Mouse (Mus musculus) MEL-GATA-1-ER (cell line): ENCODE results near the gene Procr.

ENCODE experiments used
- DNase-seq: peaks from one replicate; pipeline ENCODE4 v3.0.0-alpha.2; 2012; ENCODE audit warnings: low read depth; ENCODE audit errors: extremely low read depth

Gene Procr

DNA sequence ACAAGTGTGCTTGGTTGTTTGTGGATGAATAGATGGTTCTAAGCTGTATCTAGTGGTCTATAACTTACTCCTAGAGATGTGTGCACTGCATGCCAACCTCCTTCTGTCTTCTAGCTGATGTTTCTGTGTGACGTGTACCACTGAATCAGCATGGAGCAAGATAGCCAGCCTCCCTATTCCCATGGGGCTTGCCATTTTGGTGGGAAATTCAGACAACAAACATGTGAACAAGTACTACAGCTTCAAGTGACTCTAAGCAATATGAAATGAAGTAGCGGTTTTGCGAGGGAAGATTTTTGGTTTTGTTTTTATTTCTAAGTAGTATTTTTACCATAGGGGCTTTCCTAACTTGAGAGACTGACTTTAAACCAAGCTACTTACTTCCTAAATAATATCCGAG, 1.5 kb upstream of the Procr start:
- DNase-seq, result no peak

DNA sequence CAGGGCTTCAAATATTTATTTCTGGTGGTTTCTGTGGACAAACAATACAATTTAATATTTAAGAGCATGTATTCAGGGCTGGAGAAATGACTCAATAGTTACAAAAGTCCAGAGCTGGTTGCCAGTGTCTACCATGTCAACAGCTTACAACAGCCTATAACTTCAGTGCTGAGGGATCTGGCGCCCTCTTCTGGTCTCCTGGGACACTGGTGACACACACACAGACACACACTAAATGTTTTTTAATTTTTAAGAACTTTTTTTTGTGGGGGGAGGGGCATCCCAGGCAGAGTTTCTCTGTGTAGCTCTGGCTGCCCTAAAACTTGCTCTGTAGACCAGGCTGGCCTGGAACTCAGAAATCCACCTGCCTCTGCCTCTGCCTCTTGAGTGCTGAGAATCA, 4.8 kb downstream of the Procr start:
- peak; percentile 74 for DNase-seq

GRCm38 (mm10) chr2:155756855-155757566, 6.1 kb downstream of the Procr start:
- no peak for DNase-seq

- peak; percentile 33 for DNase-seq
Observed at GRCm38 (mm10) chr2:155764679-155765418, 13.9 kb downstream of the Procr start.

DNA sequence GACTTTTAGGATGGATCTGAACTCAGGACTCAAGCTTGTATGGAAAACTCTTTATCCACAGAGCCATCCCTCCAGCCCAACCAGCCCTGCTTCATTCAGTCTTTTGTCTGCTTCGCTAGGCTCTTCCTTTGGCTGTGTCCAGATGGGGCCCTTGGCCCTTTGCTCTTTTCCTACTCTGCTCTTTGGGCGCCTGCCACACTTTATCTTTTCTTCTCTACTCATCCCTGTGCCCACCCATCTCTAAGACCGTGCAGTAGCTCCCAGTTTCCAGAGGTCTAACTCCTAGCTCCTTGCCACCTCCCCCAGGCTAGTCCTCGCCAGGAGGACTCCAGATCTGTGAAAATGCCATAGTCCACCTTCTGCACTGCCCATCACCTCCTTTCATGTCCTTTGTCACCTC, 22.7 kb downstream of the Procr start:
- DNase-seq, result no peak

DNA sequence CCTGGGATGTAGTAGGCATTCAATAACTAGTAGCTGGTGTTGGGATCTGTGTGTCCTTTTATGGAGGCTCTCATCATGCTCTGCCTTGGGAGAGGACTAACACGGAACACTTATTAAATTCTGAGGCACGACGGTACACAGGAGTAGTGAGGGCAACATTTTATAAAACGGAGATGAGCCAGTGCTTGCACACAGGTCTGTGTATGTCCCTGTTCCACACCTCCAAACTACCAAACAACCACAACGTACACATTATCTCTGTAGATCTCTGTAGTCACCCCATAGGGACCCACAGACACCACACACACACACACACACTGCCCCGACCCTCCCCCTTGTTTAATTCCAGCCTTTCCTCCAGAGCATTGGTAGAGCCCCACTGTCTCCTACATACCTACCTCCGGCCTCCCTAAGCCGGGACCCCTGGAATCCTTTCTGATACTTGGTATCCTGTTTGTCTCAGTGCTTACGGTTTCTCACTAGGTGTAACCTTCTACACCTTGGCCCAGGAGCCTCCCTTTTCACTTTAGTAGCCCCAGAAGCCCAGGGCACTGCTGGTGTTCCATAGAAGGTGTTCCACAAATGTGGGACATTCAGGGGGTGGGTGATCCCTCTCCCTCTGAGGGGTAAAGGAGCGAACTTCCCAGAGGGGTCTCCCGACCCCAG, 23.5 kb downstream of the Procr start:
- no peak for DNase-seq

DNA sequence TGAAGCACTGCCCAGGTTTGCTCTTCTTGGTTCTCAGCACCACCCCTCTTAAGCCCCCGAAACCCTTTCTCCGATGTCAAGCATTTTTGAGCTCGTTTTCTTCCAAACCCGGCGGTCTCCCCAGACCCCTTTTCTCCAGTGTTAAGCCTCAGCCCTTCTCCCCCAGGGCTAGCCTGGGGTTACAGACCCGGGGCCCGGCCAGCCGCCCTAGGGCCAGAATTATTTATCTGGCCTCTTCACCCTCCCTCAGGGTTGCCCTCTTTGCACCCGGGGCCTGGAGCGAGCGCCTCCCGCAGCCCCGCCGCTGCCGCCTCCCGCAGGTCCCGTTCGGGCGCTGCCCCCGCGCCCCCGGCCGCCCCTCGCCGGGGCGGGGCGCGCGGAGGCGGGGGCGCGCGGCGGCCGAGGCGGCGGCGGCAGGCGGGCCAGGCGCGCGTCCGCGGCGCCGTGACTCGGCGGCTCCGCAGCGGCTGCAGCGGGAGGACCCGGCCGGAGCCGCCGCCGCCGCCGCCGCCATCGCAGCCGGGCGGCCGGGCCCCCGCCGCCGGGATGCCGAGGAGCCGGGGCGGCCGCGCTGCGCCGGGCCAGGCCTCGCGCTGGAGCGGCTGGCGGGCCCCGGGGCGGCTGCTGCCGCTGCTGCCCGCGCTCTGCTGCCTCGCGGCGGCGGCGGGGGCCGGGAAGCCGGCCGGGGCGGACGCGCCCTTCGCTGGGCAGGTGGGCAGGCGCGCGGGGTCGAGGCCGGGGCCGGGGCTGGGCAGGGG, 24.2 kb downstream of the Procr start, which contains the start of gene Mmp24:
Gene Mmp24 (plus strand): TSS at position 416 of the 758 bp plus-strand sequence.
- no peak for DNase-seq

- DNase-seq, result no peak
Observed at GRCm38 (mm10) chr2:155775685-155776263, 24.9 kb downstream of the Procr start.

DNA sequence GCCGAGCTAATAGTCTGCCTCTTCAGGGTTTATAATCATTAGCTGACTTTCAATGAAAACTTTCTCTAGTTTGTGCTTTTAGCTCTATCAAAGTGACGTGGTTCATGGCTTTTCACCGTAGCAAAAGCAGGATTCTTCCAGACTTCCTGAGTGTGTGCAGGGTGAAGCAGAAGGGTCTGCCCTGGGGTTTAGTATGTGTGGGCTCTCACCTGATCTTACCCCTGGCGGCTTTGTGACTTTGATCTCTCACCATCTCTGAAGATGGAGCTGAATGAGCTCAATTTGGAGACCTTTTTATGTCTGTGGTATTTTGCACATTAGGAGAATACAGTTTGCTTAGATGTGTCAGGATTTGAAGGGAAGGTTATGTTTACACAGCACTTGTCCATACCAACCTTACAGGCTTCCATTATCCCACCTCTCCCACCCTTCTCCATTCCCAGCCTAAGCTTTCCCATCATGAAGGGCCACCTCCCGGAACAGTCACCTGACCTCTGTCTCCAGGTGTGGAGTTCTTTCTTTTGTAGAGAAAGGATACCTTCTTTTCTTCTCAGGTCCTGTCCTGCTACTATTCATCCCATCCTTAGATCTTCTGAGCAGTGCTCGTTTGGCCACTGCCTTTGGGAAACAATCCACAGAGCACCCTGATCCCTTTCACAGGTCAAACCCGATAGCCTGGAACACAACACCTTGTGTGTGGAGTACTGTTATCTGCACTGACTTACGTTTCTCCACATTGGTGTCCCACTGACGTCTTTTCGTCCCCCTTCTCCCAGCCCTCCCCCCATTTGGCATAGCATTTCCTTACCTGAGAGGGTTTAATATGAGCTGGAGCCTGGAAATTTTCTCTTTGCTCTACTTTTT, 26.1 kb downstream of the Procr start:
- no peak for DNase-seq

DNA sequence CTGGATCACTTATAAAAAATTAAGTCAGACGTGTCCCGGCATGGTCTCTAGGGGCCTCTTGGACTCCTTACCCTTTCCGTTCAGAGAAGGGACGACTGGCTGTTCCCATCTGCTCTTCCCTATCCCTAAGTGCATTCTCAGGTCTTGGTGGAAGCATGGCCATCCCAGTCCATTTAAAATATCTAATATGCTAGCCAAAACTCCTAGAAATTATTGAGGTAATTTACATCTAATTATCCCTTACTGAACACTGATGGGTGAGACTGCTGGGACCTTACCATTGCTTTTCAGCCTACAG, 26.7 kb downstream of the Procr start:
- no peak for DNase-seq

DNA sequence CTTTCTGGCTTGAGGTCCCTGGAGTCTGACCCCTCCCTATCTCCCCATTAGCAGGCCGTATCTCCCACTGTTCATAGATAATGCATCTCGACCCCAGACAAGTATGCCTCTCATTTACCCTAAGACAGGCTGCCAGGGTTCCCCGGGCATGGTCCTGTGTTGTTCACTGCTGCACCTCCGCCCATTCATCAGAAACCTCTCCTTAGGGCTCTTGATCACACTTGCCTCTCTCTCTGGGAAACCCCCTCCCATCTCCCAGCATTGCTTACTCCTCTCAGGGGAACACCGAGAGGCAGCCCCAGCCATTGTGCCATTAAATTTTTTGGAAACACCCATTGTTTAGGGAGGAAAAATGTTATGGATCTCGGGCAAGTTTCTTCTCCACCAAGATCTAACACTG, 27.1 kb downstream of the Procr start:
- DNase-seq, result no peak

DNA sequence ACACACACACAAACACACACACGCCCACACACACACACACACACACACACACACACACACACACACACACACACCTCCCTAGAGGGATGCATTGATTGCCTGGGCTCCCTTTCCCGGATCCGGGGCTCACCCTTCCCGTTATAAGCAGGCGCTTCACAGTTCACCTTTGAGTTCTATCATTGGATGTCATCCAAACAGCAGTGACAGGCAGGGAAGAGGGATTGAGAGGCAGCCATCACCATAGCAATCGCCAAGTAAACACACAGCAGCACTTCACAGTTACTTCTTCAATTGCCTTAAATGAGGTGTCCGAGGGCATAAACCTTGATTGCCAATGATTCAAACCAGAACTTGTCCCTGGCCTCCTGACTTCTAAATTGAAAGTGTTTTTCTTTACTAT, 28.1 kb downstream of the Procr start:
- DNase-seq, result no peak

DNA sequence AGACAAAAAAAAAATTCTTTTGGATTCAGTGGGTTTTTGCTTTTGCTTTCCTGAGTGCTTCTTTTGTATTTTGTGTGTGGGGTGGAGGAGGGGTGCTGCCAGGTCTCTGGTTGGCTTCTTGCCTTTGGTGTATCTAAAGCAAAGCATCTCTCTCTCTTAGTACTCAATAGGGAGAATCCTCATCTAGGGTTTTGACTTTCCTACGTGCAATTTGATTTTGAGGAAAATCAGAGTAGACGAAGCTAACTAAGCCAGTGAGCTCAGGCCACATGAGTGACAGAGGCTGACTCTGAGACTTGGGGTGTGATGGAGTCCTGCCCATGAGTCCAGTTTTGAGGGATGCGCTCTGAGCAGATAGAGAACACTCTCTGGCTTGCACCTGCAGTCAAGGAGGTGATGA, 28.6 kb downstream of the Procr start:
- no peak for DNase-seq

GRCm38 (mm10) chr2:155784534-155784933, 33.6 kb downstream of the Procr start:
- DNase-seq, result no peak

DNA sequence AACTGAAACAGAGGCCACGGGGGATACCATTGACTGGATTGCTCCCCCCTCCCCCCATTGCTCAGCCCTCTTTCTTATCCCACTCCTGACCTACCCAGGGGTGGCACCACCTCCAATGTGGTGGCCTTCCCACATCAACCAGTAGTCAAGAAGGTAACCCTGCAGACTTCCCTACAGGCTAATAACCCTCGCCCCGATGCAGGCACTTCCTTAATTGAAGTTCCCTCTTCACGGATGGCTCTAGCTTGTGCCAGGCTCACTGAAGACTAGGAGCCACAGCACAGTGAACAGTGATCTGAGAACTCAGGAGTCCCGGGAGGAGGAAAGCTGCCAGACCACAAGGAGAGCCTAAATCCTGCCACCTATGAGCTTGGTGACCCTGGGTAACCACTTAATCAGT, 36.0 kb downstream of the Procr start:
- peak; percentile 18 for DNase-seq

GRCm38 (mm10) chr2:155787949-155788931, 37.3 kb downstream of the Procr start:
- DNase-seq, result no peak

DNA sequence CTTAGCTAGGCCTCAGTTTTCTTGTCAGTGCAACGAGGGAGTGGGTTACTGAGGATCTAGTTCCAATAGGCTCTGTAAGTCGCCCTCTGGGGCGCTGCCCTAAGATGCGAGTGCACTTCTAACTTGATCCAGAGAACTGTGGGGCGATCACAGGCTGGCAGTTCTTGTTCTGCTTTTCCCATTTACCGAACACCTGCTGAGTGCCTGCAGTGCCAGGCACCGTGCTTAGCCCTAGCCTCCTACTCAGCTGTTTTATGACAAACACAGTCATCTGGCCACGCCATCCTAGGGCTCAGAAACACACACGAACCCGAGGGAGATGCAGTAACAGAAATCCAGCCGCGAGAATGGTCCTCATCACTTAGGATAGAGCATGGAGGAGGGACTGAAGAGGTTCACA, 42.0 kb downstream of the Procr start:
- DNase-seq, result no peak

DNA sequence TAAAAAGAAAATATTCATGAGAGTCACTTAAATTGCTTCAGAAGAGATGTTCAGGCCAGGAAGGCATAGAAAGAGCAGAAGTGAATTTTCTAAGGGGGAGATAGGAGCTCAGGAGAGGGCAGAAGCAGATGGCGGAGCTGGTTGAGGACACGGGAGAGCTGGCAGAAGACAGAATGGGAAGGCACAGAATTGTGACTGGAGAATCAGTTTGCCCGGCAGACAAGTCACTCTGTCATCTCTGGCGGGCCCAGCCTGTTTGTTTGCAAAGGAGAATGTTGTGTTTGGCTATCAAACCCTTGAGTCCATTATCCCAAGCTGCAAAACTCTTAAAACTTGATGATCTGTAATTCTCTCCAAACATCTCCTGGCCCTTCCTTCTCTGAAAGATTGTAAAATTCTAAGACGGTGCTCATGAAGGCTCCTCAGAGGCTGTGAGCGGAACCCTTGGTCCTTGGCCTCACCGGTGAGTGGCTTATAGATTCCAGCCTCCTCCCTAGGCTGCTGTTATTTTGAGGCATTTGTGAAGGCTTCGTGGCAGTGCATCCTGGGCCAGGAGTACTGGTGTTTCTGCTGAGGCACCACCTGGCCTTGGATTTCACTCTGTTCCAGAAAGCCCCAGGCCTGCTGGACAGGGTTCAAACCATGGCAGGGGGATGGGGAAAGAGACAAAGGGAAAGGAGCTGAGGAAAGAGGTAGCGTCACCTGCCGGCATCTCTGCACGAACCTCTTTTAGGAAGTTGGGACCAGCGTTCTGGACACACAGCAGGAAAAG, 43.9 kb downstream of the Procr start:
- no peak for DNase-seq

DNA sequence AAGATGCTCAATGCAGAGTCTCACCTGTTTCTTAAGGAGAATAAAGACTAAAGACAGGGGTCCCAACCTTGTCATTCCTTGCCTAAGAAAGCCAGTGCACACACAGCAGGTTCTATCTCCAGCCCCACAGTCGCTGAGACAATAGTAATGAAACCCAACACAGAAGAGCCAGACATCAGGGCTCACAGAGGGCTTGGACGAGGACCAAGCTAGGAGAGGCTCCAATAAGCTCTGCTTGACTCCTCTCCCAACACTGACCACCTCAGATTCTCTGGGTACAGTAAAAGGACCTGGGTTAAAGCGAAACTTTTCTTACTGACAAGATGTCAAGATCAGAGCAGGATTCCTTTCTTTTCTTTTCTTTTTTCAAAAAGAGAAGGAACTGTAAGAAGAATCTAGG, 47.7 kb downstream of the Procr start:
- no peak for DNase-seq
